Mouse (Mus musculus) liver, postnatal 0 days (tissue): Measurements from ENCODE around the gene Rtp3.

Experiments
- CTCF ChIP-seq: sonication (generic); IDR thresholded peaks from 2 replicates; pipeline ENCODE4 v1.5.1; 2016; ENCODE audit warnings: antibody characterized with exemption, low read depth
- EP300 ChIP-seq: IDR thresholded peaks from 2 replicates; pipeline ENCODE4 v1.6.1; 2016; ENCODE audit warnings: antibody characterized with exemption, low read depth, mild to moderate bottlenecking

GRCm38 (mm10) chr9:110990204-110990603 is at the start of gene Rtp3:
- TF ChIP-seq CTCF (no peak), EP300 (no peak)
